Mouse (Mus musculus) olfactory bulb, adult 2 months (tissue): ENCODE measurements around the gene Serpina16. TPM values are rescaled to one million over a fixed set of nuclear protein-coding genes. Genes with fewer than 3 reads are reported as not detected.

Experiments used
- H3K27ac ChIP-seq: fragments of 200-500 bp; 2 replicates; pipeline ENCODE4 v1.5.1; 2012; ENCODE audit warnings: low read depth, low read length; ENCODE audit not compliant: insufficient read depth
- H3K4me1 ChIP-seq: fragments of 200-500 bp; 2 replicates; pipeline ENCODE4 v1.6.1; 2012; ENCODE audit warnings: low read length; ENCODE audit not compliant: control insufficient read depth, insufficient read depth
- H3K4me3 ChIP-seq: fragments of 200-500 bp; 2 replicates; pipeline ENCODE4 v1.5.1; 2012; ENCODE audit warnings: mild to moderate bottlenecking, low read depth, low read length, moderate library complexity; ENCODE audit not compliant: insufficient read depth
- CTCF ChIP-seq: fragments of 200-500 bp; IDR thresholded peaks from 2 replicates; pipeline ENCODE4 v1.5.1; 2012; ENCODE audit warnings: low read depth, mild to moderate bottlenecking, low read length, moderate library complexity; ENCODE audit not compliant: insufficient read depth
- POLR2A ChIP-seq: fragments of 200-500 bp; IDR thresholded peaks from 2 replicates; pipeline ENCODE4 v1.6.1; 2012; ENCODE audit warnings: mild to moderate bottlenecking, low read depth, low read length, moderate library complexity; ENCODE audit not compliant: insufficient read depth
- WGBS: fragments of 180-500 bp; shearing (Covaris S2); methylation state at CpG from one replicate; pipeline ENCODE4 v1.1.7; 2018; 5-methylcytosine and 5-hydroxymethylcytosine counted together
- polyA plus RNA-seq: library from polyadenylated mRNA; stranded (reverse); fragments of >200 nt; gene quantifications from 2 replicates; pipeline ENCODE4 v1.2.4, GENCODE M21; 2012; ENCODE audit warnings: low replicate concordance; ENCODE audit not compliant: missing spikeins, insufficient read depth, insufficient read length

The Serpina16 gene
- polyA plus RNA-seq = not detected in 2 replicates

GRCm38 (mm10) chr12:103676039-103676438 is at the start of gene Serpina16:
Gene Serpina16, minus strand, starts transcription at chr12:103676139.
- Histone ChIP-seq H3K4me3 (no peak within 1 kb of the TSS), H3K4me1 (no peaks in the 10 kb centered on the region), H3K27ac (no peak within 1 kb of the TSS)
- no peak for TF ChIP-seq POLR2A
- no peak for TF ChIP-seq CTCF
- 91% methylated on average over 1 of the region's 1 CpGs for WGBS

GRCm38 (mm10) chr12:103711537-103711936 is 35.6 kb upstream of the Serpina16 start:
- no peak overlapping the region for H3K4me3 ChIP-seq
- no peak overlapping the region for H3K27ac ChIP-seq
- 76% methylated on average over 3 of the region's 3 CpGs for WGBS
- H3K4me1 ChIP-seq = no peaks in the 10 kb centered on the region
- TF ChIP-seq POLR2A = no peak
- no peak for TF ChIP-seq CTCF

- TF ChIP-seq POLR2A = no peak
- no peak for TF ChIP-seq CTCF
- Histone ChIP-seq H3K4me3 (no peak overlapping the region), H3K4me1 (no peaks in the 10 kb centered on the region), H3K27ac (no peak overlapping the region)
- 73% methylated on average over 1 of the region's 1 CpGs for WGBS
Observed at GRCm38 (mm10) chr12:103710405-103710804, 34.5 kb upstream of the Serpina16 start.

- no peak overlapping the region for H3K27ac ChIP-seq
- 87% methylated on average over 4 of the region's 4 CpGs for WGBS
- H3K4me1 ChIP-seq = no peaks in the 10 kb centered on the region
- no peak overlapping the region for H3K4me3 ChIP-seq
- TF ChIP-seq POLR2A (no peak), CTCF (no peak)
Observed at GRCm38 (mm10) chr12:103706113-103706512, 30.2 kb upstream of the Serpina16 start.

GRCm38 (mm10) chr12:103705547-103705946 is 29.6 kb upstream of the Serpina16 start:
- Histone ChIP-seq H3K4me1 (no peaks in the 10 kb centered on the region), H3K4me3 (no peak overlapping the region), H3K27ac (no peak overlapping the region)
- WGBS = 63% methylated on average over 2 of the region's 2 CpGs
- TF ChIP-seq POLR2A = no peak
- no peak for TF ChIP-seq CTCF

GRCm38 (mm10) chr12:103700144-103700750 is 24.3 kb upstream of the Serpina16 start:
- Histone ChIP-seq H3K4me3 (no peak overlapping the region), H3K4me1 (no peaks in the 10 kb centered on the region), H3K27ac (no peak overlapping the region)
- WGBS = 86% methylated on average over 4 of the region's 4 CpGs
- TF ChIP-seq POLR2A (no peak), CTCF (no peak)

GRCm38 (mm10) chr12:103695429-103695828 is 19.5 kb upstream of the Serpina16 start, which contains the start of gene Serpina1f:
Gene Serpina1f, minus strand, starts transcription at chr12:103695529.
- TF ChIP-seq CTCF (no peak), POLR2A (no peak)
- no peaks in the 10 kb centered on the region for H3K4me1 ChIP-seq
- H3K4me3 ChIP-seq = no peak within 1 kb of the TSS
- H3K27ac ChIP-seq = no peak within 1 kb of the TSS
- WGBS = 92% methylated on average over 8 of the region's 8 CpGs

GRCm38 (mm10) chr12:103688221-103688814 is 12.4 kb upstream of the Serpina16 start:
- WGBS = 72% methylated on average over 3 of the region's 3 CpGs
- Histone ChIP-seq H3K4me3 (no peak overlapping the region), H3K4me1 (no peaks in the 10 kb centered on the region), H3K27ac (no peak overlapping the region)
- TF ChIP-seq CTCF (no peak), POLR2A (no peak)

- no peak for TF ChIP-seq CTCF
- no peak for TF ChIP-seq POLR2A
- WGBS = 83% methylated on average over 7 of the region's 7 CpGs
- no peak overlapping the region for H3K27ac ChIP-seq
- no peak overlapping the region for H3K4me3 ChIP-seq
- no peaks in the 10 kb centered on the region for H3K4me1 ChIP-seq
Observed at GRCm38 (mm10) chr12:103687021-103687420, 11.1 kb upstream of the Serpina16 start.

GRCm38 (mm10) chr12:103686050-103686449 is 10.1 kb upstream of the Serpina16 start:
- Histone ChIP-seq H3K27ac (no peak overlapping the region), H3K4me1 (no peaks in the 10 kb centered on the region), H3K4me3 (no peak overlapping the region)
- WGBS = 81% methylated on average over 3 of the region's 3 CpGs
- TF ChIP-seq CTCF = no peak
- TF ChIP-seq POLR2A = no peak
